Mouse (Mus musculus) forebrain, embryonic 15.5 days (tissue): ENCODE results near the gene Klhl4. TPM values are rescaled to one million over a fixed set of nuclear protein-coding genes. Genes with fewer than 3 reads are reported as not detected.

Experiments used
- ATAC-seq: fragments of 200-750 bp; cut with Nextera tagmentation; replicated peaks from 2 replicates; pipeline ENCODE4 v1.8.0; 2017; ENCODE audit warnings: mild to moderate bottlenecking, moderate TSS enrichment, moderate library complexity
- H3K27ac ChIP-seq: fragments of 300-500 bp; sonication (generic); replicated peaks from 2 replicates; pipeline ENCODE4 v1.5.1; 2015; ENCODE audit warnings: mild to moderate bottlenecking, inconsistent platforms
- H3K27me3 ChIP-seq: fragments of 300-500 bp; sonication (generic); 2 replicates; pipeline ENCODE4 v1.6.1; 2015; ENCODE audit warnings: inconsistent platforms
- H3K36me3 ChIP-seq: fragments of 300-500 bp; sonication (generic); 2 replicates; pipeline ENCODE4 v1.6.1; 2015; ENCODE audit warnings: mild to moderate bottlenecking, inconsistent platforms
- H3K4me1 ChIP-seq: fragments of 300-500 bp; sonication (generic); 2 replicates; pipeline ENCODE4 v1.6.1; 2015; ENCODE audit warnings: inconsistent platforms
- H3K4me2 ChIP-seq: fragments of 300-500 bp; sonication (generic); replicated peaks from 2 replicates; pipeline ENCODE4 v1.6.1; 2015; ENCODE audit warnings: mild to moderate bottlenecking, inconsistent platforms
- H3K4me3 ChIP-seq: fragments of 300-500 bp; sonication (generic); 2 replicates; pipeline ENCODE4 v1.5.1; 2015; ENCODE audit warnings: mild to moderate bottlenecking, inconsistent platforms
- H3K9ac ChIP-seq: fragments of 300-500 bp; sonication (generic); replicated peaks from 2 replicates; pipeline ENCODE4 v1.6.1; 2015; ENCODE audit warnings: mild to moderate bottlenecking, inconsistent platforms
- H3K9me3 ChIP-seq: fragments of 300-500 bp; sonication (generic); 2 replicates; pipeline ENCODE4 v1.6.1; 2016; ENCODE audit warnings: inconsistent platforms
- WGBS: fragments of 180-500 bp; shearing (Covaris S2); methylation state at CpG from one replicate; pipeline ENCODE4 v1.1.7; 2015; ENCODE audit warnings: mixed read lengths; 5-methylcytosine and 5-hydroxymethylcytosine counted together
- polyA plus RNA-seq: library from polyadenylated mRNA; unstranded; fragments of >200 nt; fragmentation: Nextera tagmentation; extraction: Ambion mirVana; gene quantifications from 2 replicates; pipeline ENCODE4 v1.2.1, GENCODE M21; 2015

The Klhl4 gene
- 4.3 and 4.4 TPM in 2 replicates for polyA plus RNA-seq

GRCm38 (mm10) chrX:114473782-114474731 is at the start of gene Klhl4:
Gene Klhl4 (plus strand): TSS chrX:114474333.
- H3K9ac ChIP-seq = peak within 1 kb of the TSS; percentile 22
- peak; percentile 55; the same call in 1 of the 2 replicates for ATAC-seq

GRCm38 (mm10) chrX:114484153-114484552 is 10.0 kb downstream of the Klhl4 start:
- H3K4me3 ChIP-seq = no peak overlapping the region
- no peaks in the 10 kb centered on the region for H3K36me3 ChIP-seq
- no peak overlapping the region for H3K4me2 ChIP-seq
- H3K9me3 ChIP-seq = no peaks in the 10 kb centered on the region
- no peak overlapping the region for H3K27ac ChIP-seq
- no peak for ATAC-seq
- H3K9ac ChIP-seq = no peak overlapping the region
- H3K27me3 ChIP-seq = no peaks in the 10 kb centered on the region
- no peaks in the 10 kb centered on the region for H3K4me1 ChIP-seq

More at GRCm38 (mm10) chrX:114473782-114474731, at the start of gene Klhl4:
- Histone ChIP-seq H3K36me3 (no peaks in the 10 kb centered on the region), H3K4me2 (peak within 1 kb of the TSS; percentile 35), H3K27ac (no peak within 1 kb of the TSS; the same call in 1 of the 2 replicates), H3K9me3 (no peaks in the 10 kb centered on the region), H3K4me3 (peak within 1 kb of the TSS; percentile 30), H3K27me3 (no peaks in the 10 kb centered on the region), H3K4me1 (no peaks in the 10 kb centered on the region)
- 34% methylated on average over 14 of the region's 14 CpGs for WGBS

- no peak for ATAC-seq
- Histone ChIP-seq H3K27ac (no peak overlapping the region), H3K4me2 (no peak overlapping the region), H3K4me1 (no peaks in the 10 kb centered on the region), H3K27me3 (no peaks in the 10 kb centered on the region), H3K4me3 (no peak overlapping the region), H3K36me3 (no peaks in the 10 kb centered on the region), H3K9me3 (no peaks in the 10 kb centered on the region), H3K9ac (no peak overlapping the region)
These were observed 12.6 kb downstream of the Klhl4 start for GRCm38 (mm10) chrX:114486691-114487090.

GRCm38 (mm10) chrX:114558141-114558540 is 84.0 kb downstream of the Klhl4 start:
- H3K9me3 ChIP-seq = no peaks in the 10 kb centered on the region
- H3K27ac ChIP-seq = no peak overlapping the region
- no peak overlapping the region for H3K4me3 ChIP-seq
- WGBS = 35% methylated on average over 3 of the region's 3 CpGs
- ATAC-seq = no peak
- H3K27me3 ChIP-seq = no peaks in the 10 kb centered on the region
- H3K4me2 ChIP-seq = no peak overlapping the region
- no peaks in the 10 kb centered on the region for H3K4me1 ChIP-seq
- no peaks in the 10 kb centered on the region for H3K36me3 ChIP-seq
- H3K9ac ChIP-seq = no peak overlapping the region

- Histone ChIP-seq H3K4me2 (no peak overlapping the region), H3K4me1 (no peaks in the 10 kb centered on the region), H3K4me3 (no peak overlapping the region), H3K9me3 (no peaks in the 10 kb centered on the region), H3K9ac (no peak overlapping the region), H3K36me3 (no peaks in the 10 kb centered on the region), H3K27me3 (no peaks in the 10 kb centered on the region), H3K27ac (no peak overlapping the region)
- 59% methylated on average over 1 of the region's 1 CpGs for WGBS
- ATAC-seq = no peak
These were observed 108.2 kb downstream of the Klhl4 start for GRCm38 (mm10) chrX:114582311-114582710.
